Mouse (Mus musculus) limb, embryonic 11.5 days (tissue): ENCODE results near the gene Spink2. TPM values are rescaled to one million over a fixed set of nuclear protein-coding genes. Genes with fewer than 3 reads are reported as not detected.

Source experiments
- ATAC-seq: fragments of 200-750 bp; cut with Nextera tagmentation; 2 replicates; pipeline ENCODE4 v1.8.0; 2017; ENCODE audit warnings: low read depth; ENCODE audit not compliant: insufficient number of reproducible peaks, low FRiP score, low TSS enrichment
- DNase-seq: peaks from one replicate; pipeline ENCODE4 v3.0.0-alpha.2; 2015; ENCODE audit warnings: low spot score
- H3K27ac ChIP-seq: fragments of 300-500 bp; sonication (generic); replicated peaks from 2 replicates; pipeline ENCODE4 v1.5.1; 2014; ENCODE audit warnings: low read depth, mild to moderate bottlenecking, low read length
- H3K27me3 ChIP-seq: fragments of 300-500 bp; sonication (generic); 2 replicates; pipeline ENCODE4 v1.6.1; 2014; ENCODE audit warnings: mild to moderate bottlenecking, low read length, mixed read lengths; ENCODE audit not compliant: control insufficient read depth, insufficient read depth
- H3K36me3 ChIP-seq: fragments of 300-500 bp; sonication (generic); 2 replicates; pipeline ENCODE4 v1.6.1; 2014; ENCODE audit warnings: mild to moderate bottlenecking, low read length, moderate library complexity, mixed read lengths; ENCODE audit not compliant: control insufficient read depth, insufficient read depth
- H3K4me1 ChIP-seq: fragments of 300-500 bp; sonication (generic); 2 replicates; pipeline ENCODE4 v1.6.1; 2014; ENCODE audit warnings: low read length, mixed read lengths; ENCODE audit not compliant: control insufficient read depth, insufficient read depth
- H3K4me2 ChIP-seq: fragments of 300-500 bp; sonication (generic); 2 replicates; pipeline ENCODE4 v1.6.1; 2014; ENCODE audit warnings: low read depth, mild to moderate bottlenecking, moderate library complexity; ENCODE audit not compliant: severe bottlenecking
- H3K4me3 ChIP-seq: fragments of 300-500 bp; sonication (generic); 2 replicates; pipeline ENCODE4 v1.5.1; 2014; ENCODE audit warnings: low read depth, low read length
- H3K9ac ChIP-seq: fragments of 300-500 bp; sonication (generic); 2 replicates; pipeline ENCODE4 v1.6.1; 2014; ENCODE audit warnings: mild to moderate bottlenecking, low read length
- H3K9me3 ChIP-seq: fragments of 300-500 bp; sonication (generic); 2 replicates; pipeline ENCODE4 v1.6.1; 2016; ENCODE audit warnings: low read length; ENCODE audit not compliant: control insufficient read depth
- WGBS: fragments of 180-500 bp; shearing (Covaris S2); extraction: QIAGEN DNeasy Blood & Tissue Kit; methylation state at CpG from one replicate; pipeline ENCODE4 v1.1.7; 2014; 5-methylcytosine and 5-hydroxymethylcytosine counted together
- polyA plus RNA-seq: library from polyadenylated mRNA; unstranded; fragments of >200 nt; fragmentation: Nextera tagmentation; extraction: Ambion mirVana; gene quantifications from 2 replicates; pipeline ENCODE4 v1.2.1, GENCODE M21; 2014

Gene Spink2
- polyA plus RNA-seq, 1 experiment from 2014 or later, result 1.8 TPM

DNA sequence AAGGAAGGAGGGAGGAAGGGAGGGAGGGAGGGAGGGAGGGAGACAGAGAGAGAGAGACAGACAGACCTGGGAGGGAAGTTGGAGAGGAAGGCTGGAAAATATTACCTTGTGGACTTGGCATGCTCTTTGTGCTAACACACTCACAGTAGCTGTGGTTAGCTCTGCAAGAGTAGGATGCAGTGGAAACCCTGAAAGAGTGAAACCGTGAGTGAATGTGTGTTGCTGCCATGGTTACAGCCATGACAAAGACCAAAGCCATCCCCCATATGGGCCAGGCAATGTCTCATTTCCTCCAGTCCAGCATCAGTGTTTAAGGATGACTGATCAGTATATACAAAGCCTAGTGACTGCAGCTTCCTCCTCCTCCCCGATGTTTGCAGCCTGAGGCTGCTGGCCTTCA, 6.5 kb upstream of the Spink2 start:
- H3K4me2 ChIP-seq, result no peak overlapping the region
- no peak overlapping the region for H3K4me3 ChIP-seq
- no peak overlapping the region for H3K9ac ChIP-seq
- no peaks in the 10 kb centered on the region for H3K4me1 ChIP-seq
- no peaks in the 10 kb centered on the region for H3K36me3 ChIP-seq
- H3K27me3 ChIP-seq, result no peaks in the 10 kb centered on the region
- DNase-seq (no peak), ATAC-seq (no peak)
- no peak overlapping the region for H3K27ac ChIP-seq
- no peaks in the 10 kb centered on the region for H3K9me3 ChIP-seq
- 23% methylated on average over 2 of the region's 2 CpGs for whole genome bisulfite sequencing

DNA sequence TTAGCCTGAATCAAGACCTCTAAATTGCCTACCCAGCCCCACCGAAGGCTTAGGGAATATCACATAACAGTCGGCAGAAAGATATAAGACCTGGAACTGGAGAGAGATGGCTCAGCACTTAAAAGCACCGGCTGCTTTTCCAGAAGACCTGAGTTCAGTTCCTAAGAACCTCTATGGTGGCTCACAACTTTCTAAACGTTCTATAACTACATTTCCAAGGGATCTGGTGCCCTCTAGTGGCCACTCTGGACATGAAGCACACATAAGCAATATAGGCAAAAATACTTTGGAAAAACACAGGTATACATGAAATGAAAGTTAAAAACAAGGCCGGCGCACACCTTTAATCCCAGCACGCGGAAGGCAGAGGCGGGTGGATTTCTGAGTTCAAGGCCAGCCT, 5.9 kb upstream of the Spink2 start:
- ATAC-seq (no peak), DNase-seq (peak; percentile 90)
- no peak overlapping the region for H3K9ac ChIP-seq
- no peak overlapping the region for H3K4me3 ChIP-seq
- H3K4me2 ChIP-seq, result no peak overlapping the region
- no peaks in the 10 kb centered on the region for H3K4me1 ChIP-seq
- H3K27me3 ChIP-seq, result no peaks in the 10 kb centered on the region
- H3K36me3 ChIP-seq, result no peaks in the 10 kb centered on the region
- H3K9me3 ChIP-seq, result no peaks in the 10 kb centered on the region
- no peak overlapping the region for H3K27ac ChIP-seq
- WGBS, result 17% methylated on average over 9 of the region's 9 CpGs

DNA sequence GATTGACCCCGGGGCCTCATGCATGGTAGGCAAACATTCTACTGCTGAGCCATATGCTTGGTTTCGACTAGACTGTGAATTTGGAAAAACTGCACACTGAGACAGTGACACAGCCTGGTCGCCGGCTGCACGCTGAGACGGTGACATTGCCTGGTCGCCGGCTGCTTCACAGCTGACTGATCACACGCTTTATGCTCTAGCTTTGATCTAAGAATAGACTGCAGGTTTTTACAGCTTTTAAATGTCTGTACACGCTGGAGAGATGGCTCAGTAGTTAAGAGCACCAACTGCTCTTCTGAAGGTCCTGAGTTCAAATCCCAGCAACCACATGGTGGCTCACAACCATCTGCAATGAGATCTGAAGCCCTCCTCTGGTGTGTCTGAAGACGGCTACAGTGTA, 5.1 kb downstream of the Spink2 start:
- Histone ChIP-seq H3K4me3 (no peak overlapping the region), H3K9me3 (no peaks in the 10 kb centered on the region), H3K9ac (no peak overlapping the region), H3K4me2 (no peak overlapping the region), H3K4me1 (no peaks in the 10 kb centered on the region), H3K27me3 (no peaks in the 10 kb centered on the region), H3K27ac (no peak overlapping the region), H3K36me3 (no peaks in the 10 kb centered on the region)
- 77% methylated on average over 11 of the region's 11 CpGs for WGBS
- ATAC-seq (no peak), DNase-seq (no peak)

DNA sequence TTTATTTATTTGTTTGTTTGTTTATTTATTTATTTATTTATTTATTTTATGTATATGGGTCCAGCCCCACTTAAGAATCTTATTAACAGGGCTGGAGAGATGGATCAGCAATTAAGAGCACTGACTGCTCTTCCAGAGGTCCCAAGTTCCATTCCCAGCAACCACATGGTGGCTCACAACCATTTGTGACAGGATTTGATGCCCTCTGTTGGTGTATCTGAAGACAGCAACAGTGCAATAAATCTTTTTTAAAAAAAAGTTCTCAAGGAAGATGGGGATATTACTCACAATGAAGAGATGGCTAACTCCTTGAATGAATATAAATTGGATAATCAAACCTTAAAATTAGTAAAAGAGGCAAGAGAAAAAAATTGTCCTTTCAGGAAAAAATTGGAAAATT, 9.0 kb downstream of the Spink2 start:
- Histone ChIP-seq H3K9ac (no peak overlapping the region), H3K27ac (no peak overlapping the region), H3K27me3 (no peaks in the 10 kb centered on the region), H3K4me2 (no peak overlapping the region), H3K4me1 (no peaks in the 10 kb centered on the region), H3K9me3 (no peaks in the 10 kb centered on the region), H3K4me3 (no peak overlapping the region), H3K36me3 (no peaks in the 10 kb centered on the region)
- ATAC-seq (no peak), DNase-seq (no peak)

DNA sequence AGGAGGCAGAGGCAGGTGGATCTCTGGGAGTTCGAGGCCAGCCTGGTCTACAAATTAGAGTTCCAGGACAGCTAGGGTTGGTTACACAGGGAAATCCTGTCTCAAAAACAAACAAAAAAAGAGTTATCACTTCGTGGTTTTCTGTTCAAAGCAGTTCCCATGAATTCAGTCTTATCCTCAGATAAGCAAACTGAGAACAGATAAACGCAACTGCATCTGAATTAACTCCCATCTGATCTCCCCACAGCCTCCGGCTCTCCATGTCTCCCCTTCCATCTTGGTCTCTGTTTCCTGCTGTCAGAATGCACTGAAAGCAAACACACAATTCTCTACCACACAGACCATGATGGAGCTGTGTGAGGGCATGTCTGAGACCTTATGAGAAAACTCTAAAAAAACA, 10.6 kb downstream of the Spink2 start:
- Histone ChIP-seq H3K4me3 (no peak overlapping the region), H3K36me3 (no peaks in the 10 kb centered on the region), H3K4me1 (no peaks in the 10 kb centered on the region), H3K27me3 (no peaks in the 10 kb centered on the region), H3K9me3 (no peaks in the 10 kb centered on the region), H3K27ac (no peak overlapping the region), H3K9ac (no peak overlapping the region), H3K4me2 (no peak overlapping the region)
- WGBS, result 76% methylated on average over 4 of the region's 4 CpGs
- ATAC-seq (no peak), DNase-seq (no peak)

DNA sequence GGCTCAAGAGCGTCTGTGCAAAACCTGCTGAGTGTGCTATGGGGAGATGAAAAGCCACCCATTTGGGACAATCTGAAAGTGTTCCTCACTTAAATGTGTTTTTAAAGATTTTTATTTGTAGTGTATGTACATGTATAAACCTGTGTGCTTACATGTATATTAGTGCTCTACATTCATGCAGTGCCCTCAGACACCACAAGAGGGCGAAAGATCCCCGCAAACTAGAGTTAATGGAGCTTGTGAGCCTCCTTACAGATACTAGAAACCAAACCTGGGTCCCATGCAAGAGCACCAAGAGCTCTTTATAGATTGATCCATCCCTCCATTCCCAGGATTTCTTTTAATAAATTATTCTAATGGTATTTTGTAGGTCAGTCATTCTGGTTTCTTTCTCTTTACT, 17.3 kb downstream of the Spink2 start:
- ATAC-seq, result no peak
- Histone ChIP-seq H3K36me3 (no peaks in the 10 kb centered on the region), H3K9me3 (no peaks in the 10 kb centered on the region; the same call in 1 of the 2 replicates), H3K9ac (no peak overlapping the region), H3K27ac (no peak overlapping the region), H3K4me2 (no peak overlapping the region), H3K4me1 (no peaks in the 10 kb centered on the region), H3K27me3 (no peaks in the 10 kb centered on the region), H3K4me3 (no peak overlapping the region)
- 53% methylated on average over 3 of the region's 3 CpGs for WGBS
- DNase-seq, result peak; percentile 75

DNA sequence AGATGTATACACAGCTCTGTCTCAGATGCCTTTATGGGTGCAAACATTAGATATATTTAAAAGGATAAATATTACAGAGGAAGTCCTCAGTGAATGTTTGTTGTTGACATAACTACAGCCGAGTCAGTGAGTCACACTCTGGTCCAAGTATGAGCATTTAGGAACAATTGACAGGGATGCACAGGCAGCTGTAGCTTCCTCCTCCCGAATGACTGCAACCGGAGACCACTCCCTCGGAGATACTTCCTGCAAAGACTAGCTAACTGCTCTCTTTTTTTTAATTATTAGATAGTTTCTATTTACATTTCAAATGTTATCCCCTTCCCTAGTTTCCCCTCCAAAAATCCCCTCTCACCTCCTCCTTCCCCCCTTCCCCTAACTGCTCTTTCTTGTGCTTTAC, 18.0 kb downstream of the Spink2 start:
- Histone ChIP-seq H3K27me3 (no peaks in the 10 kb centered on the region), H3K36me3 (no peaks in the 10 kb centered on the region), H3K4me2 (no peak overlapping the region), H3K9ac (no peak overlapping the region), H3K9me3 (no peaks in the 10 kb centered on the region; the same call in 1 of the 2 replicates), H3K4me1 (no peaks in the 10 kb centered on the region), H3K4me3 (no peak overlapping the region), H3K27ac (no peak overlapping the region)
- DNase-seq (no peak), ATAC-seq (no peak)
- WGBS, result 78% methylated on average over 4 of the region's 4 CpGs

DNA sequence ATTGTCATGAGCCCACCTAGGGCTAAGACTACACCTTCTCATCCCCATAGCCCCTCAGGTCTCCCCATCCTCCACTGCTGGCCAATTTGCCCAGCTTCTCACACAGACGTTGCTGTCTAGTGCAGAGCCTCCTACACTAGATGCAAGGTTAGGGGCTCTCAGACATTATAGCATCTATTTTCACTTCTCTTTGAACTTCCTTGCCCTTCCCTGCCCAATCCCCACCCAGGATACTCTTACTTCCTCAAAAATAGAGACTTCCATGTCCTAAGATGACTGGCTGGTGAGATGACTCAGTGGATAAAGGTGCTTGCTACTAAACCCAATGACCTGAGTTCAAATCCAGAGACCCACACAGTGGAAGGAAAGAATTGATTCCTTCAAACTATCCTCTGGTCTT, 19.6 kb downstream of the Spink2 start:
- no peak overlapping the region for H3K27ac ChIP-seq
- H3K4me3 ChIP-seq, result no peak overlapping the region
- H3K9ac ChIP-seq, result no peak overlapping the region
- no peaks in the 10 kb centered on the region; the same call in 1 of the 2 replicates for H3K9me3 ChIP-seq
- no peak for ATAC-seq
- H3K4me1 ChIP-seq, result no peaks in the 10 kb centered on the region
- no peaks in the 10 kb centered on the region for H3K36me3 ChIP-seq
- 59% methylated on average over 1 of the region's 1 CpGs for WGBS
- H3K4me2 ChIP-seq, result no peak overlapping the region
- DNase-seq, result no peak
- no peaks in the 10 kb centered on the region for H3K27me3 ChIP-seq

DNA sequence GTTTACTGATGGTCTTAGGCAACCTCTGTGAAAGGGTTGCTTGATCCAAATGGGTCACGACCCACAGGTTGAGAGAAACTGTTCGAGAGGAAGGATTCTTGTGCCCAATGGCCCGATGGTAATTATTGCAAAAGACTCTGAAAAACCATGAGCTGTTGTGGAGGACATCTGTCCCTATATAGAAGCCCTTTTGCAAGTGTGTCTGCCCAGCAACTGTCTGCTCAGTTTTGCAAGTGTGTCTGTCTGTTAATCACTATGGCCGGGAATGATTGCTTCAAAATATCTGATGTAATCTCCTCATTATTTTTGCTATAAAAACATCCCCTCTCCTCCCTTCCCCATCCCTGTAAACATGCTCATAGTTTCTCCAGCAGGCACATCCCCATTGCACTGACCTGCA, 20.2 kb downstream of the Spink2 start:
- no peak overlapping the region for H3K27ac ChIP-seq
- no peaks in the 10 kb centered on the region for H3K27me3 ChIP-seq
- 86% methylated on average over 4 of the region's 4 CpGs for WGBS
- no peak for DNase-seq
- H3K9ac ChIP-seq, result no peak overlapping the region
- no peaks in the 10 kb centered on the region; the same call in 1 of the 2 replicates for H3K9me3 ChIP-seq
- no peaks in the 10 kb centered on the region for H3K4me1 ChIP-seq
- no peaks in the 10 kb centered on the region for H3K36me3 ChIP-seq
- no peak for ATAC-seq
- H3K4me3 ChIP-seq, result no peak overlapping the region
- H3K4me2 ChIP-seq, result no peak overlapping the region
